Mouse (Mus musculus) kidney, adult 2 months (tissue): ENCODE results near the gene Calcr.

Experiments
- CTCF ChIP-seq: fragments of 200-500 bp; conservative IDR thresholded peaks from 2 replicates; pipeline ENCODE4 v1.5.1; 2011; ENCODE audit warnings: low read depth, mild to moderate bottlenecking, control low read depth, low read length, moderate library complexity, mixed read lengths; ENCODE audit not compliant: insufficient read depth, insufficient read length
- POLR2A ChIP-seq: fragments of 200-500 bp; IDR thresholded peaks from one replicate; pipeline ENCODE4 v1.6.1; 2011; ENCODE audit warnings: low read depth, low read length, control low read depth

GRCm38 (mm10) chr6:3664147-3664716 lies 100.3 kb downstream of the Calcr start:
- TF ChIP-seq CTCF (no peak), POLR2A (no peak)
